Mouse (Mus musculus): ENCODE data around the gene Tns4. TPM values are rescaled to one million over a fixed set of nuclear protein-coding genes. Genes with fewer than 3 reads are reported as not detected.

Tns4 gene
- polyA plus RNA-seq, 1 experiment from 2014 or later: 0.17 TPM

- Histone ChIP-seq H3K36me3 (no peaks in the 10 kb centered on the region), H3K4me1 (replicated peaks) (peaks cover 10% of the 10 kb centered on the region), H3K27ac (no peak overlapping the region), H3K4me3 (no peak overlapping the region), H3K4me2 (no peak overlapping the region), H3K27me3 (peaks cover 6% of the 10 kb centered on the region; the same call in 1 of the 2 replicates), H3K9ac (no peak overlapping the region), H3K9me3 (0 out of 2 replicates have a peak, but pooled peaks cover 3% of the 10 kb centered on the region)
- no peak for ATAC-seq (ENCODE audit: low FRiP score)
- WGBS: 85% methylated on average over 7 of the region's 7 CpGs
Observed at GRCm38 (mm10) chr11:99062661-99063060, 26.4 kb downstream of the Tns4 start.

GRCm38 (mm10) chr11:99060435-99060834, 28.7 kb downstream of the Tns4 start:
- Histone ChIP-seq H3K9ac (no peak overlapping the region), H3K4me2 (no peak overlapping the region), H3K27ac (no peak overlapping the region), H3K36me3 (no peaks in the 10 kb centered on the region), H3K4me3 (no peak overlapping the region), H3K27me3 (peaks cover 6% of the 10 kb centered on the region; the same call in 1 of the 2 replicates), H3K9me3 (0 out of 2 replicates have a peak, but pooled peaks cover 3% of the 10 kb centered on the region), H3K4me1 (replicated peaks) (peaks cover 15% of the 10 kb centered on the region)
- no peak for ATAC-seq (ENCODE audit: low FRiP score)
- 87% methylated on average over 3 of the region's 3 CpGs for WGBS

DNA sequence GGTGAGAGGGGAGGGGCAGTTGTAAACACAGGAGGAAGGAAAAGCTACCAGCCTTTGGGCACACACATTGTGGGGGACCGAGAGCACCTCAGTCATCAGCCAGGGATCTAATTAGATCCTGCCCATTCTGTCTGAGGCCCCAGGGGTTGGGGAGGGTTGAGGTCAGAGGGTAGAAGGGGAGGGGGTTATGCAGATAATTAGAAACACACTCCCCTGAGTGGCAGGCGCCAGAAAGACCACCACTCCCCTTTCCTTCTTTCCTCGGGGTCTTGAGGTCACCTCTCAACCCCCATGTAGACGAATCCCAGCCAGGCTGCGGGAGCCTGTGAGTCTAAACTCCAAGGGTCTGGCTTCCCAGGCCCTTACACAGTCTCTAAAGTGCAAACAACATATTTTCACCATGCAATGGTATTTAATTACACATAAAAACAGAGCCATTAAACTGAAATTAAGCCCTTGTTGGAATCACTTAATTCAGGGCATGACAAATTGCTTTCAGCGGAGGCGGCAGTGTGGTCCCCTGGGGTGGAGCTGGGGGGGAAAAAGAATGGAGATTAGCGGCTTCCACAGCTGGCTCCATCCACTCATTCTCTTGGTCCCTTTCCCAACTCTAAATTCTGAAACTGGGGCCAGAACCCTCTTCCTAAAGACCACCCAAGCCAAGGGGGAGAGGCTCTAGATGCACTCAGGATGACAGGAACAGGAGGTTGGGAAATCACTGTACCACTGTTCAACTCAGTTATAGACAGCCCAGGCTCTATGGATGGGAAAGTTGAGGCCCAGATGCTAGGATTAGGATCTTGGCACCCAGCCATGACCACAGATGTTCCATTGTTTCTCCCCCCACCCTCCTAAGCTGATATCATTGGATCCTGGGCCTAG, 33.3 kb downstream of the Tns4 start:
- peaks cover 9% of the 10 kb centered on the region for H3K36me3 ChIP-seq
- peak overlapping the region; percentile 42; the same call in 1 of the 2 replicates for H3K27ac ChIP-seq
- peaks cover 6% of the 10 kb centered on the region; the same call in 1 of the 2 replicates for H3K27me3 ChIP-seq
- H3K9me3 ChIP-seq: 0 out of 2 replicates have a peak, but pooled peaks cover 3% of the 10 kb centered on the region
- H3K4me2 ChIP-seq: no peak overlapping the region
- peaks cover 13% of the 10 kb centered on the region for H3K4me1 ChIP-seq (replicated peaks)
- ATAC-seq (ENCODE audit: low FRiP score): no peak
- H3K9ac ChIP-seq: no peak overlapping the region
- 3% methylated on average over 8 of the region's 8 CpGs for WGBS
- no peak overlapping the region for H3K4me3 ChIP-seq

GRCm38 (mm10) chr11:99055143-99055542, 34.0 kb downstream of the Tns4 start:
- H3K4me3 ChIP-seq: no peak overlapping the region
- H3K9me3 ChIP-seq: 0 out of 2 replicates have a peak, but pooled peaks cover 3% of the 10 kb centered on the region
- peaks cover 14% of the 10 kb centered on the region for H3K36me3 ChIP-seq
- WGBS: 58% methylated on average over 4 of the region's 4 CpGs
- peaks cover 13% of the 10 kb centered on the region for H3K4me1 ChIP-seq (replicated peaks)
- no peak overlapping the region for H3K9ac ChIP-seq
- peak overlapping the region; percentile 42; the same call in 1 of the 2 replicates for H3K27ac ChIP-seq
- H3K4me2 ChIP-seq: no peak overlapping the region
- peaks cover 4% of the 10 kb centered on the region; the same call in 1 of the 2 replicates for H3K27me3 ChIP-seq
- ATAC-seq (ENCODE audit: low FRiP score): no peak

- Histone ChIP-seq H3K27me3 (no peaks in the 10 kb centered on the region), H3K9ac (0 out of 2 replicates have a peak overlapping the region, but pooled peaks have one; percentile 35), H3K4me1 (replicated peaks) (peaks cover 34% of the 10 kb centered on the region), H3K9me3 (no peaks in the 10 kb centered on the region), H3K4me2 (no peak overlapping the region), H3K27ac (peak overlapping the region; percentile 56), H3K36me3 (peaks cover 26% of the 10 kb centered on the region), H3K4me3 (no peak overlapping the region)
- WGBS: 74% methylated on average over 2 of the region's 2 CpGs
- ATAC-seq (ENCODE audit: low FRiP score): no peak
Observed at GRCm38 (mm10) chr11:99047643-99048042, 41.5 kb downstream of the Tns4 start.

DNA sequence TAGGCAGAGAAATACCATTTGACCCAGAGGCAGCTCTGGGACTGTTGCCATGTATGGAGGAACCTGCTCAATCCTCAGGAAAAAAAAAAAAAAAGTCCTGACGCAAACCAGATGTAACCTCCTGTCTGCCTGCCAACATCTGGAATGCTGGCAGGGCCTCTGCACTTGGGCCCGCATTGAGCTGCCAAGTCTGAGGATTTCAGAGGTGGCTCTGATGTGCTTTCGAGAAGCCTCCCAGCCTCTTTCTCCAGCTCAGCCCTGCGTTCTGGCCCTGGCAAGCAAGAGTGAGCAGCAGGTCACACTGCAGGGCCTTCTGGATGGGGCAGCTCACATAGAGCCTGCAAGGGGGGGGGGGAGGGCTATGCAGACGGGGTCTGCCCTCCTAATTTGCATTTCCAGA, 42.0 kb downstream of the Tns4 start:
- 40% methylated on average over 5 of the region's 5 CpGs for WGBS
- H3K4me2 ChIP-seq: no peak overlapping the region

DNA sequence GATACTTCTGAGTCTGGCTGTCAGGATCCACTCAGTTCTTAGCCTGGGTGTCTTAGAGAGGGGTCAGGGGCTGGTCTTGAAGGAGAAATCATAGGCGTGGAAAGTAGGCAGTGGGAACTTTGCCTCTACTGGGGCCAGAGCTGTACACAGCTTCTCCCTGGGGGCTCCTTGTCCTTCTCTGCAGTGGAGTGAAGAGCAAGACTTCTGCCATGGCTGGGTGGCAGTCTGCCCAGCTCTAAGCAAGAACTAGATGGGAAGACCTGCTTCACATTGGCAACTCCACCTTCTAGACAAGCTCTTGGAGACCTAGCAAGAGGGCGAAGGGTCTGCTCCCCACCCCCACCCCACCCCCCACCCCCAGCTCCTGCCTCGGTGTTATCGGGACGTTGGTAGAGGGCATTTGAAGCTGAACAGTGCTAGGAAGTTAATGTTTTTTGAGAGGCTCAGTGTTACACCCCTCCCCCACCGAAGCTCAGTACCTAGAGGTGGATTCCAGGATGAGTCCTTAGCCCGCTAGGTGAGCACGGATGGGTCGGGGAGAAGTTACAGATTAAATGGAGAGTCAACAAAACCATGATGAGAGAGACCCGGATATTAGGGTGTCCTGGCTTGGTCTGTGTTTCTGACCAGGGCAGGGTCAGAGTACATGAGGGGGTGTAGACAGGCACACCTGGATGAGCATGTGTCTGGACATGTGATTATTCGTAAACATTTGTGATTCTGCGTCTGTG, 43.8 kb downstream of the Tns4 start:
- peaks cover 57% of the 10 kb centered on the region for H3K4me1 ChIP-seq (replicated peaks)
- 90% methylated on average over 12 of the region's 12 CpGs for WGBS
- no peaks in the 10 kb centered on the region for H3K27me3 ChIP-seq
- H3K4me2 ChIP-seq: no peak overlapping the region
- no peak overlapping the region for H3K4me3 ChIP-seq
- no peak overlapping the region for H3K9ac ChIP-seq
- H3K27ac ChIP-seq: no peak overlapping the region
- H3K36me3 ChIP-seq: peaks cover 12% of the 10 kb centered on the region
- no peaks in the 10 kb centered on the region for H3K9me3 ChIP-seq
- no peak for ATAC-seq (ENCODE audit: low FRiP score)

More for the DNA sequence above, 42.0 kb downstream of the Tns4 start:
- Histone ChIP-seq H3K9me3 (no peaks in the 10 kb centered on the region), H3K4me3 (no peak overlapping the region), H3K27me3 (no peaks in the 10 kb centered on the region), H3K36me3 (peaks cover 26% of the 10 kb centered on the region), H3K9ac (no peak overlapping the region), H3K4me1 (replicated peaks) (peaks cover 40% of the 10 kb centered on the region), H3K27ac (peak overlapping the region; percentile 56)
- no peak for ATAC-seq (ENCODE audit: low FRiP score)

GRCm38 (mm10) chr11:99044306-99044705, 44.8 kb downstream of the Tns4 start:
- ATAC-seq (ENCODE audit: low FRiP score): no peak
- H3K4me1 ChIP-seq (replicated peaks): peaks cover 62% of the 10 kb centered on the region
- 86% methylated on average over 5 of the region's 5 CpGs for WGBS
- H3K9me3 ChIP-seq: no peaks in the 10 kb centered on the region
- H3K27ac ChIP-seq: no peak overlapping the region
- H3K9ac ChIP-seq: no peak overlapping the region
- no peak overlapping the region for H3K4me3 ChIP-seq
- no peak overlapping the region for H3K4me2 ChIP-seq
- H3K27me3 ChIP-seq: no peaks in the 10 kb centered on the region
- H3K36me3 ChIP-seq: peaks cover 6% of the 10 kb centered on the region

GRCm38 (mm10) chr11:99043632-99044031, 45.5 kb downstream of the Tns4 start:
- Histone ChIP-seq H3K4me3 (no peak overlapping the region), H3K27me3 (no peaks in the 10 kb centered on the region), H3K9ac (no peak overlapping the region), H3K36me3 (no peaks in the 10 kb centered on the region), H3K9me3 (no peaks in the 10 kb centered on the region), H3K4me1 (replicated peaks) (peaks cover 62% of the 10 kb centered on the region), H3K4me2 (no peak overlapping the region), H3K27ac (no peak overlapping the region)
- WGBS: 78% methylated on average over 6 of the region's 6 CpGs
- ATAC-seq (ENCODE audit: low FRiP score): no peak

DNA sequence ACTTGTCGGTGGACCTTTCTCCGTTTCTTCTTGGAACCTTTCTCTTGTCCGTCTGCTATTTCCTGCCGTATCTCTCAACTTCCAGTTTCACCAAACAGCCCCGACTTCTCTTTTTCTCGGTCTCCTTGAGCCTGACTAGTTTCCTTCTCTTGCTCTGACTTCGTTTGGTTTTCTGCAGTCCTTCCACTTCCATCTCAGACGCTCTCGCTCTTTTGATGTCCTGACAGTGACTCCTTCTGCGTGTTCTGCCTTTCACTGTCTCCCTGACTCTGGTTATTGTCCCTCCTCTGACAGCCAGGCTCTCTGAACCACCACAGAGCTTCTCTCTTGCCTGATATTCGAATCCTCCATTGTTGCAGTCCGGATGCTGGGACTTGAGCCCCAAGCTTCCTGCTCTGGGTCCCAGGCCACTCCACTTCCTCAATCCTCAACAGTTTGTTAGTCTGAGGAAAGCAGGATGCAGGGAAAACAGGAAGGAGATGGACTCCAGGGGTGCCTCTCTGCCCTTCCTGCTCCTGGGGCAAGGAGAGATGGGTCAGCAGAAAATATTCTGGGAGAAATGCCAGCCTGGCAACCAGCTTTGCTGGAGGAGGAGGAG, 46.2 kb downstream of the Tns4 start:
- peak overlapping the region; percentile 98 for H3K4me2 ChIP-seq
- 50% methylated on average over 12 of the region's 12 CpGs for WGBS
- H3K4me1 ChIP-seq (replicated peaks): peaks cover 59% of the 10 kb centered on the region
- no peak for ATAC-seq (ENCODE audit: low FRiP score)
- peak overlapping the region; percentile 66 for H3K4me3 ChIP-seq
- peak overlapping the region; percentile 58 for H3K27ac ChIP-seq
- no peaks in the 10 kb centered on the region for H3K36me3 ChIP-seq
- peak overlapping the region; percentile 89 for H3K9ac ChIP-seq
- H3K9me3 ChIP-seq: no peaks in the 10 kb centered on the region
- no peaks in the 10 kb centered on the region for H3K27me3 ChIP-seq

GRCm38 (mm10) chr11:99041841-99042780, 47.0 kb downstream of the Tns4 start:
- no peak for ATAC-seq (ENCODE audit: low FRiP score)
- no peaks in the 10 kb centered on the region for H3K27me3 ChIP-seq
- peak overlapping the region; percentile 87 for H3K27ac ChIP-seq
- H3K4me1 ChIP-seq (replicated peaks): peaks cover 51% of the 10 kb centered on the region
- WGBS: 51% methylated on average over 16 of the region's 16 CpGs
- H3K4me3 ChIP-seq: peak overlapping the region; percentile 66
- H3K9me3 ChIP-seq: no peaks in the 10 kb centered on the region
- H3K9ac ChIP-seq: peak overlapping the region; percentile 89
- H3K4me2 ChIP-seq: peak overlapping the region; percentile 98
- H3K36me3 ChIP-seq: no peaks in the 10 kb centered on the region

Measured in hindbrain, embryonic 13.5 days (tissue).